Mouse (Mus musculus) cerebellum, adult 2 months (tissue): Measurements from ENCODE around the gene Map10.

Source experiments
- CTCF ChIP-seq: fragments of 200-500 bp; IDR thresholded peaks from 2 replicates; pipeline ENCODE4 v1.5.1; 2011; ENCODE audit warnings: low read depth, mild to moderate bottlenecking, control low read depth, low read length, moderate library complexity, borderline replicate concordance; ENCODE audit not compliant: insufficient read depth
- POLR2A ChIP-seq: fragments of 200-500 bp; IDR thresholded peaks from 2 replicates; pipeline ENCODE4 v1.6.1; 2011; ENCODE audit warnings: low read length, control low read depth, borderline replicate concordance; ENCODE audit not compliant: insufficient read depth

DNA sequence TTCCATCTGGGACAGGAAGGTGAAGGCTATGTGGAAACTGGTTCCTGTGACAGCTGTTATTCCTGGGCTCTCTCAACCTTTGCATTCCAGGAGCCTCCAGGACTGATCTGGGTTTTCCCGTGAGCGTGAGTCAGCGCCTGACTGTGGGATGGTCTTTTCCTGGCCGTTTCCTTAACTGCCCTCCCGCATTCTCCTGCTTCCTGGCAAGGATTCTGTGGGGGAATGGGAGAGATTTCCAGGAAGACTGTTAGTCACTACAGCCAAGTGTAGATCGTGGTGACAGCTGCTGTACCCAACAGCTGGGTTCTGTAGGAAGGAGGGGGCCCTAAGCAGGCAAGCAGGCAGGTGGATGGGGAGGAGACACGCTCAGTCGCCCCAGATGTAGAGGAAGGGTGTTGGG lies 45.3 kb upstream of the Map10 start:
- TF ChIP-seq CTCF (no peak), POLR2A (no peak)
